11 mouse cellular contexts compared by ENCODE assay signal in the genomic region with DNA sequence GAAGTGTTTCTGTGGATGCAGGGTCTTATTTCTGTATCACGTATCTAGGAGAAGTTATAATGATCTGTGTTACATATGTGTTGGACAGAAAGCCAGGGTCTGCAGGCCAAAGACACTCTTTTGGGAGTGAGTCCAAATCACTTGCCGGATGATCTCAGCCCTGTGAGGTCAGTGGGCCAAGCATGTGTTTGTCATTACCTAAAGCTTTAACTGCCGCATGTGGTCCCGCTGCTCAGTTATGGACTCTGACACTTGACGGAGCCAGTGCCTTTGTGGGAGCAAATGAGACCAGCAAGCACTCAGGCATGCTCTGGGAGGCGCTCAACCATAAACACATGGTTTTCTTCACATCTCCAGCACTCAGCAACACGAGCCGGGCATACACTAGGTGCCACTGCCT. TPM values are rescaled to one million over a fixed set of nuclear protein-coding genes. Genes with fewer than 3 reads are reported as not detected.
DNase-seq lines count a peak whose midpoint lies in the region; ATAC-seq and TF ChIP-seq lines count a peak whose summit lies in the region.
"Had no signal": no experiment of that assay in that cellular context is flagged by ENCODE, and none has a peak within 500 bp of the region (broad histone marks: within the 10 kb centered on the region; RNA-seq: fewer than 3 reads in every experiment).

No protein-coding gene starts in this region.

- 53% methylated on average over 8 of the region's 8 CpGs for WGBS in hindbrain, postnatal 0 days
- WGBS in hindbrain, embryonic 13.5 days, result 55% methylated on average over 8 of the region's 8 CpGs
- 21% methylated on average over 8 of the region's 8 CpGs for WGBS in limb, embryonic 15.5 days
- 67% methylated on average over 8 of the region's 8 CpGs for WGBS in liver, postnatal 0 days (ENCODE audit: insufficient replicate concordance)

- H3K36me3 ChIP-seq in hindbrain, postnatal 0 days (ENCODE audit: insufficient read depth, low read length), result no peaks in the 10 kb centered on the region
- H3K36me3 ChIP-seq in hindbrain, embryonic 13.5 days, result no peaks in the 10 kb centered on the region
- H3K36me3 ChIP-seq in limb, embryonic 15.5 days, result no peaks in the 10 kb centered on the region
- no peaks in the 10 kb centered on the region for H3K36me3 ChIP-seq in liver, postnatal 0 days (replicated peaks; ENCODE audit: insufficient read depth, low read length)

- no peaks in the 10 kb centered on the region for H3K9me3 ChIP-seq in hindbrain, postnatal 0 days (ENCODE audit: low read length)
- H3K9me3 ChIP-seq in hindbrain, embryonic 13.5 days, result no peaks in the 10 kb centered on the region
- no peaks in the 10 kb centered on the region for H3K9me3 ChIP-seq in limb, embryonic 15.5 days
- H3K9me3 ChIP-seq in liver, postnatal 0 days (ENCODE audit: low read length), result no peaks in the 10 kb centered on the region

- no peak for TF ChIP-seq CTCF in hindbrain, postnatal 0 days (IDR thresholded peaks at IDR 0.05; ENCODE audit: low read depth)
- no peak for TF ChIP-seq CTCF in liver, postnatal 0 days (IDR thresholded peaks at IDR 0.05; ENCODE audit: low read depth)

- DNase-seq in hindbrain, postnatal 0 days (ENCODE audit: low spot score), result peak; percentile 24
- peak; percentile 81 for DNase-seq in embryo, embryonic 11 days
- peak; percentile 30 to 60 for DNase-seq in gastrocnemius, postnatal 4 days (ENCODE audit: low spot score in 2 of 2)
- DNase-seq in liver, postnatal 0 days, result no peak
- no peak for DNase-seq in layer of hippocampus, postnatal 14 days (ENCODE audit: low spot score in 2 of 2)

- no peak overlapping the region for H3K4me3 ChIP-seq in hindbrain, postnatal 0 days (ENCODE audit: low read length)
- no peak overlapping the region for H3K4me3 ChIP-seq in hindbrain, embryonic 13.5 days
- H3K4me3 ChIP-seq in limb, embryonic 15.5 days, result no peak overlapping the region
- H3K4me3 ChIP-seq in liver, postnatal 0 days (ENCODE audit: low read depth, low read length), result no peak overlapping the region

- no peaks in the 10 kb centered on the region for H3K4me1 ChIP-seq in hindbrain, postnatal 0 days (ENCODE audit: insufficient read depth, low read length)
- H3K4me1 ChIP-seq in hindbrain, embryonic 13.5 days (replicated peaks), result 0 out of 2 replicates have a peak, but pooled peaks cover 4% of the 10 kb centered on the region
- H3K4me1 ChIP-seq in limb, embryonic 15.5 days, result peaks cover 12% of the 10 kb centered on the region
- no peaks in the 10 kb centered on the region for H3K4me1 ChIP-seq in liver, postnatal 0 days (ENCODE audit: insufficient read depth)

- H3K27me3 ChIP-seq in hindbrain, postnatal 0 days (ENCODE audit: insufficient read depth, low read length), result no peaks in the 10 kb centered on the region
- no peaks in the 10 kb centered on the region for H3K27me3 ChIP-seq in hindbrain, embryonic 13.5 days
- no peaks in the 10 kb centered on the region for H3K27me3 ChIP-seq in limb, embryonic 15.5 days
- H3K27me3 ChIP-seq in liver, postnatal 0 days (ENCODE audit: insufficient read depth, low read length), result no peaks in the 10 kb centered on the region

- no peak overlapping the region for H3K27ac ChIP-seq in hindbrain, postnatal 0 days
- no peak overlapping the region for H3K27ac ChIP-seq in hindbrain, embryonic 13.5 days
- peak overlapping the region; percentile 57 for H3K27ac ChIP-seq in limb, embryonic 15.5 days
- H3K27ac ChIP-seq in liver, postnatal 0 days (ENCODE audit: low read depth), result no peak overlapping the region

- H3K4me2 ChIP-seq in hindbrain, postnatal 0 days (ENCODE audit: low read depth, low read length), result no peak overlapping the region
- H3K4me2 ChIP-seq in hindbrain, embryonic 13.5 days, result no peak overlapping the region
- no peak overlapping the region for H3K4me2 ChIP-seq in limb, embryonic 15.5 days
- H3K4me2 ChIP-seq in liver, postnatal 0 days (ENCODE audit: low read depth, low read length), result no peak overlapping the region

- no peak for TF ChIP-seq EP300 in liver, postnatal 0 days (IDR thresholded peaks at IDR 0.05; ENCODE audit: low read depth)

- 0 out of 2 replicates have a peak, but pooled peaks have one; percentile 40 for ATAC-seq in hindbrain, postnatal 0 days
- ATAC-seq in hindbrain, embryonic 13.5 days (ENCODE audit: low FRiP score), result no peak
- ATAC-seq in limb, embryonic 15.5 days (ENCODE audit: insufficient number of reproducible peaks, low FRiP score, low TSS enrichment, low read depth), result peak; percentile 86
- no peak for ATAC-seq in CD4-positive, CD25-positive, alpha-beta regulatory T cell, adult 4 months
- no peak for ATAC-seq in liver, postnatal 0 days

- H3K9ac ChIP-seq in hindbrain, postnatal 0 days (replicated peaks; ENCODE audit: low read length), result no peak overlapping the region
- no peak overlapping the region for H3K9ac ChIP-seq in hindbrain, embryonic 13.5 days
- H3K9ac ChIP-seq in limb, embryonic 15.5 days, result no peak overlapping the region
- no peak overlapping the region for H3K9ac ChIP-seq in liver, postnatal 0 days (replicated peaks)

RNA-seq across cellular contexts. Expression of a gene that starts 45.8 kb away (rescaled TPM):
- total RNA-seq in hindbrain, postnatal 0 days (2014; rRNA removed), result 20.1 and 22.3 TPM in 2 replicates
- polyA plus RNA-seq in hindbrain, postnatal 0 days (2015; fragmentation: Nextera tagmentation; extraction: Ambion mirVana), result 4.4 and 4.5 TPM in 2 replicates
- polyA plus RNA-seq in hindbrain, embryonic 13.5 days (2015; fragmentation: Nextera tagmentation; extraction: Ambion mirVana), result 5.2 and 5.9 TPM in 2 replicates
- total RNA-seq in gastrocnemius, postnatal 4 days (2021), result 1 to 10 TPM; 1.1 to 1.9 TPM
- 0.92 and 0.99 TPM in 2 replicates for polyA plus RNA-seq in limb, embryonic 15.5 days (2015; fragmentation: Nextera tagmentation; extraction: Ambion mirVana)
- under 1 TPM in 1 of 2 experiments, not detected in 1; 0.19 TPM for polyA plus RNA-seq in CD4-positive, CD25-positive, alpha-beta regulatory T cell, adult 4 months (2017; shearing (Covaris generic))
- polyA plus RNA-seq in liver, postnatal 0 days (2015; fragmentation: Nextera tagmentation; extraction: Ambion mirVana), result 0.34 and 0.56 TPM in 2 replicates
- total RNA-seq in layer of hippocampus, postnatal 14 days (2021), result 10 to 100 TPM; 51.7 to 57.8 TPM
- total RNA-seq: MEL; neutrophil, adult 5-6 weeks had no signal
- polyA plus RNA-seq: liver, adult 2 months had no signal

Comparison
In these comparisons a context has a peak if more than half of its experiments do, and no peak if none do; other contexts are left out.
1. ATAC-seq: peak in hindbrain, postnatal 0 days (single experiment) and limb, embryonic 15.5 days (single experiment); none in hindbrain, embryonic 13.5 days (single experiment), CD4-positive, CD25-positive, alpha-beta regulatory T cell, adult 4 months (single experiment) and liver, postnatal 0 days (single experiment).
2. DNase-seq: peak in hindbrain, postnatal 0 days (single experiment), embryo, embryonic 11 days (single experiment) and gastrocnemius, postnatal 4 days (2 of 2); none in liver, postnatal 0 days (single experiment) and layer of hippocampus, postnatal 14 days (0 of 2).